Mouse (Mus musculus) neural tube, embryonic 12.5 days (tissue): ENCODE measurements around the gene Steap2. TPM values are rescaled to one million over a fixed set of nuclear protein-coding genes. Genes with fewer than 3 reads are reported as not detected.
A peak's percentile ranks its signal among the peaks of the same experiment; 100 is the strongest.

ENCODE experiments used
- ATAC-seq: fragments of 200-750 bp; cut with Nextera tagmentation; 2 replicates; pipeline ENCODE4 v1.8.0; 2017; ENCODE audit warnings: low read depth, mild to moderate bottlenecking, moderate TSS enrichment, moderate library complexity; ENCODE audit not compliant: low FRiP score
- H3K27ac ChIP-seq: fragments of 300-500 bp; sonication (generic); 2 replicates; pipeline ENCODE4 v1.5.1; 2016
- H3K27me3 ChIP-seq: fragments of 300-500 bp; sonication (generic); replicated peaks from 2 replicates; pipeline ENCODE4 v1.6.1; 2016; ENCODE audit warnings: mild to moderate bottlenecking
- H3K36me3 ChIP-seq: fragments of 300-500 bp; sonication (generic); 2 replicates; pipeline ENCODE4 v1.6.1; 2016; ENCODE audit warnings: mild to moderate bottlenecking
- H3K4me1 ChIP-seq: fragments of 300-500 bp; sonication (generic); 2 replicates; pipeline ENCODE4 v1.6.1; 2016
- H3K4me2 ChIP-seq: fragments of 300-500 bp; sonication (generic); replicated peaks from 2 replicates; pipeline ENCODE4 v1.6.1; 2016; ENCODE audit warnings: mild to moderate bottlenecking
- H3K4me3 ChIP-seq: fragments of 300-500 bp; sonication (generic); 2 replicates; pipeline ENCODE4 v1.5.1; 2016
- H3K9ac ChIP-seq: fragments of 300-500 bp; sonication (generic); 2 replicates; pipeline ENCODE4 v1.6.1; 2016; ENCODE audit warnings: mild to moderate bottlenecking
- H3K9me3 ChIP-seq: fragments of 300-500 bp; sonication (generic); 2 replicates; pipeline ENCODE4 v1.6.1; 2016; ENCODE audit warnings: mild to moderate bottlenecking
- WGBS: fragments of 180-500 bp; shearing (Covaris S2); methylation state at CpG from one replicate; pipeline ENCODE4 v1.1.7; 2016; 5-methylcytosine and 5-hydroxymethylcytosine counted together
- polyA plus RNA-seq: library from polyadenylated mRNA; unstranded; fragments of >200 nt; fragmentation: Nextera tagmentation; extraction: Ambion mirVana; gene quantifications from 2 replicates; pipeline ENCODE4 v1.2.1, GENCODE M21; 2016

The Steap2 gene
- 5.2 and 5.9 TPM in 2 replicates for polyA plus RNA-seq

- under 1% methylated on average over 62 of the region's 66 CpGs for WGBS
- Histone ChIP-seq H3K27ac (no peak within 1 kb of the TSS), H3K4me1 (no peaks in the 10 kb centered on the region), H3K4me2 (peak within 1 kb of the TSS; percentile 95), H3K27me3 (no peaks in the 10 kb centered on the region), H3K9me3 (no peaks in the 10 kb centered on the region), H3K4me3 (peak within 1 kb of the TSS; percentile 79), H3K36me3 (no peaks in the 10 kb centered on the region), H3K9ac (peak within 1 kb of the TSS; percentile 80)
- peak; percentile 90 for ATAC-seq
Measured at GRCm38 (mm10) chr5:5693956-5694653, at the start of gene Steap2. Steap2 (minus strand) TSS chr5:5694578.

GRCm38 (mm10) chr5:5734445-5734844 lies 40.1 kb upstream of the Steap2 start:
- H3K4me3 ChIP-seq = no peak overlapping the region
- H3K36me3 ChIP-seq = no peaks in the 10 kb centered on the region
- ATAC-seq = no peak
- no peaks in the 10 kb centered on the region for H3K4me1 ChIP-seq
- H3K9me3 ChIP-seq = no peaks in the 10 kb centered on the region
- H3K27ac ChIP-seq = no peak overlapping the region
- no peaks in the 10 kb centered on the region for H3K27me3 ChIP-seq
- no peak overlapping the region for H3K4me2 ChIP-seq
- 98% methylated on average over 9 of the region's 9 CpGs for WGBS
- no peak overlapping the region for H3K9ac ChIP-seq

GRCm38 (mm10) chr5:5732858-5733257 lies 38.5 kb upstream of the Steap2 start:
- H3K4me2 ChIP-seq = no peak overlapping the region
- H3K9ac ChIP-seq = no peak overlapping the region
- H3K27ac ChIP-seq = no peak overlapping the region
- H3K4me1 ChIP-seq = no peaks in the 10 kb centered on the region
- H3K36me3 ChIP-seq = no peaks in the 10 kb centered on the region
- no peaks in the 10 kb centered on the region for H3K27me3 ChIP-seq
- ATAC-seq = no peak
- no peak overlapping the region for H3K4me3 ChIP-seq
- 86% methylated on average over 2 of the region's 2 CpGs for WGBS
- no peaks in the 10 kb centered on the region for H3K9me3 ChIP-seq

- no peak for ATAC-seq
- H3K9me3 ChIP-seq = no peaks in the 10 kb centered on the region
- H3K9ac ChIP-seq = no peak overlapping the region
- no peak overlapping the region for H3K27ac ChIP-seq
- no peak overlapping the region for H3K4me3 ChIP-seq
- no peaks in the 10 kb centered on the region for H3K4me1 ChIP-seq
- no peaks in the 10 kb centered on the region for H3K36me3 ChIP-seq
- 93% methylated on average over 3 of the region's 3 CpGs for WGBS
- no peaks in the 10 kb centered on the region for H3K27me3 ChIP-seq
- no peak overlapping the region for H3K4me2 ChIP-seq
Measured at GRCm38 (mm10) chr5:5732208-5732607, 37.8 kb upstream of the Steap2 start.

GRCm38 (mm10) chr5:5729904-5730303 lies 35.5 kb upstream of the Steap2 start:
- no peaks in the 10 kb centered on the region for H3K9me3 ChIP-seq
- H3K4me2 ChIP-seq = no peak overlapping the region
- no peak overlapping the region for H3K9ac ChIP-seq
- H3K27me3 ChIP-seq = no peaks in the 10 kb centered on the region
- WGBS = 91% methylated on average over 4 of the region's 4 CpGs
- ATAC-seq = no peak
- H3K27ac ChIP-seq = no peak overlapping the region
- H3K4me3 ChIP-seq = no peak overlapping the region
- H3K4me1 ChIP-seq = no peaks in the 10 kb centered on the region
- no peaks in the 10 kb centered on the region for H3K36me3 ChIP-seq

GRCm38 (mm10) chr5:5722217-5722616 lies 27.8 kb upstream of the Steap2 start:
- Histone ChIP-seq H3K9me3 (no peaks in the 10 kb centered on the region), H3K36me3 (no peaks in the 10 kb centered on the region)
- 81% methylated on average over 7 of the region's 7 CpGs for WGBS

GRCm38 (mm10) chr5:5711032-5711431 lies 16.7 kb upstream of the Steap2 start:
- no peaks in the 10 kb centered on the region for H3K27me3 ChIP-seq
- no peak for ATAC-seq
- no peak overlapping the region for H3K4me3 ChIP-seq
- H3K27ac ChIP-seq = no peak overlapping the region
- no peaks in the 10 kb centered on the region for H3K9me3 ChIP-seq
- no peaks in the 10 kb centered on the region for H3K36me3 ChIP-seq
- WGBS = 92% methylated on average over 4 of the region's 4 CpGs
- no peaks in the 10 kb centered on the region for H3K4me1 ChIP-seq
- H3K4me2 ChIP-seq = no peak overlapping the region
- no peak overlapping the region for H3K9ac ChIP-seq

More at GRCm38 (mm10) chr5:5722217-5722616, 27.8 kb upstream of the Steap2 start:
- no peaks in the 10 kb centered on the region for H3K27me3 ChIP-seq
- no peak overlapping the region for H3K27ac ChIP-seq
- H3K9ac ChIP-seq = no peak overlapping the region
- no peak overlapping the region for H3K4me3 ChIP-seq
- H3K4me2 ChIP-seq = no peak overlapping the region
- no peaks in the 10 kb centered on the region for H3K4me1 ChIP-seq
- no peak for ATAC-seq

GRCm38 (mm10) chr5:5707341-5708278 lies 13.2 kb upstream of the Steap2 start:
- no peaks in the 10 kb centered on the region for H3K9me3 ChIP-seq
- 50% methylated on average over 13 of the region's 13 CpGs for WGBS
- ATAC-seq = peak; percentile 48
- no peaks in the 10 kb centered on the region for H3K4me1 ChIP-seq
- no peaks in the 10 kb centered on the region for H3K36me3 ChIP-seq
- peak overlapping the region; percentile 16; the same call in 1 of the 2 replicates for H3K4me2 ChIP-seq
- H3K27me3 ChIP-seq = no peaks in the 10 kb centered on the region
- no peak overlapping the region for H3K9ac ChIP-seq
- no peak overlapping the region for H3K4me3 ChIP-seq
- H3K27ac ChIP-seq = no peak overlapping the region

GRCm38 (mm10) chr5:5705019-5705418 lies 10.6 kb upstream of the Steap2 start:
- ATAC-seq = no peak

GRCm38 (mm10) chr5:5700386-5700785 lies 6.0 kb upstream of the Steap2 start:
- Histone ChIP-seq H3K9ac (no peak overlapping the region), H3K27me3 (no peaks in the 10 kb centered on the region), H3K4me1 (no peaks in the 10 kb centered on the region), H3K4me2 (no peak overlapping the region), H3K9me3 (no peaks in the 10 kb centered on the region), H3K36me3 (no peaks in the 10 kb centered on the region), H3K27ac (no peak overlapping the region), H3K4me3 (no peak overlapping the region)
- 82% methylated on average over 2 of the region's 2 CpGs for WGBS
- ATAC-seq = no peak

More at GRCm38 (mm10) chr5:5705019-5705418, 10.6 kb upstream of the Steap2 start:
- no peak overlapping the region for H3K27ac ChIP-seq
- H3K4me1 ChIP-seq = no peaks in the 10 kb centered on the region
- H3K36me3 ChIP-seq = no peaks in the 10 kb centered on the region
- no peaks in the 10 kb centered on the region for H3K9me3 ChIP-seq
- H3K27me3 ChIP-seq = no peaks in the 10 kb centered on the region
- H3K4me2 ChIP-seq = no peak overlapping the region
- 24% methylated on average over 2 of the region's 2 CpGs for WGBS
- no peak overlapping the region for H3K4me3 ChIP-seq
- H3K9ac ChIP-seq = no peak overlapping the region

GRCm38 (mm10) chr5:5698830-5699229 lies 4.5 kb upstream of the Steap2 start:
- Histone ChIP-seq H3K4me1 (no peaks in the 10 kb centered on the region), H3K27ac (no peak overlapping the region), H3K27me3 (no peaks in the 10 kb centered on the region), H3K9ac (no peak overlapping the region), H3K9me3 (no peaks in the 10 kb centered on the region), H3K4me3 (no peak overlapping the region), H3K4me2 (no peak overlapping the region), H3K36me3 (no peaks in the 10 kb centered on the region)
- 74% methylated on average over 3 of the region's 3 CpGs for WGBS
- ATAC-seq = no peak

GRCm38 (mm10) chr5:5695401-5695942 lies 1.1 kb upstream of the Steap2 start:
- H3K4me3 ChIP-seq = no peak overlapping the region
- H3K27me3 ChIP-seq = no peaks in the 10 kb centered on the region
- H3K27ac ChIP-seq = no peak overlapping the region
- no peaks in the 10 kb centered on the region for H3K4me1 ChIP-seq
- H3K36me3 ChIP-seq = no peaks in the 10 kb centered on the region
- ATAC-seq = no peak
- no peak overlapping the region for H3K4me2 ChIP-seq
- no peaks in the 10 kb centered on the region for H3K9me3 ChIP-seq
- no peak overlapping the region for H3K9ac ChIP-seq
- WGBS = 88% methylated on average over 5 of the region's 5 CpGs
